In the genomic region with DNA sequence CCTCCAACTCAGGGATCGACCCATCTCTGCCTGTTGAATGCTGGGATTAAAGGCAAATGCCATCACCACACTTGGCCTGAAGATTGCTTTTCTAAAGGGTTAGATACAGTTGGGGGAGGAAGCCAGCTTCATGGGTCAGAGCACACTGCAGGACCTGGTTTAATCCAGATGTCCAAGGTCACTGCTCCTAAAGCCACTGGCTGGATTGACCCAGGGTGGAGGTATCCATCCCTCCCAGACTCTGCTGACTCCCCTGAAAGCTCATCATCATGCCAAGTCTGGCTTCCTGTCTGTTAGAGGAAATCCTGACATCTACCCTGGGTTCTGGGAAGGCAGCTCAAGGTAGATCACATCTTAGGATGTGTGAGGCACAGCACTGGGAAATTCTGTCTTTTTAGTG, we compare ENCODE assay signal across 29 mouse cellular contexts. TPM values are rescaled to one million over a fixed set of nuclear protein-coding genes. Genes with fewer than 3 reads are reported as not detected.
"Had no signal": no experiment of that assay in that cellular context is flagged by ENCODE, and none has a peak within 500 bp of the region (broad histone marks: within the 10 kb centered on the region; RNA-seq: fewer than 3 reads in every experiment).

No protein-coding gene starts in this region.

- H3K4me1 ChIP-seq: embryonic facial prominence, embryonic 12.5 days; embryonic facial prominence, embryonic 13.5 days had no signal

- H3K4me2 ChIP-seq: embryonic facial prominence, embryonic 12.5 days; embryonic facial prominence, embryonic 13.5 days; embryonic facial prominence, embryonic 15.5 days; forebrain, embryonic 12.5 days; forebrain, embryonic 13.5 days; forebrain, embryonic 15.5 days had no signal

- H3K27ac ChIP-seq: embryonic facial prominence, embryonic 10.5 days; embryonic facial prominence, embryonic 12.5 days; embryonic facial prominence, embryonic 13.5 days; embryonic facial prominence, embryonic 15.5 days; forebrain, embryonic 10.5 days; forebrain, embryonic 12.5 days; forebrain, embryonic 13.5 days; forebrain, embryonic 15.5 days; heart, adult 2 months had no signal

- H3K27me3 ChIP-seq: embryonic facial prominence, embryonic 12.5 days; embryonic facial prominence, embryonic 13.5 days; embryonic facial prominence, embryonic 15.5 days; forebrain, embryonic 12.5 days; forebrain, embryonic 15.5 days had no signal

- ATAC-seq: forebrain, embryonic 13.5 days; forebrain, embryonic 14.5 days; forebrain, embryonic 15.5 days; forebrain, embryonic 16.5 days; forebrain, postnatal 0 days had no signal

- H3K9ac ChIP-seq: embryonic facial prominence, embryonic 12.5 days; embryonic facial prominence, embryonic 13.5 days; embryonic facial prominence, embryonic 15.5 days; forebrain, embryonic 12.5 days; forebrain, embryonic 13.5 days; forebrain, embryonic 15.5 days; forebrain, postnatal 0 days had no signal

- H3K9me3 ChIP-seq: embryonic facial prominence, embryonic 10.5 days; embryonic facial prominence, embryonic 12.5 days; embryonic facial prominence, embryonic 13.5 days; embryonic facial prominence, embryonic 15.5 days; forebrain, embryonic 10.5 days; forebrain, embryonic 12.5 days; forebrain, embryonic 13.5 days; forebrain, embryonic 15.5 days had no signal

- DNase-seq: cerebellum, adult 2 months; cerebellum, adult 8-10 months; cerebellum, adult 9-10 months; cerebellum, adult 9-11 months; cerebellum, postnatal 10 days; cerebellum, postnatal 14 days; cerebellum, postnatal 25 days; cerebellum, postnatal 36 days; embryo, embryonic 11 days; forebrain, postnatal 0 days; gastrocnemius, adult 2 months; gastrocnemius, postnatal 10 days; gastrocnemius, postnatal 14 days; gastrocnemius, postnatal 25 days; gastrocnemius, postnatal 36 days; heart, adult 11 months; heart, adult 2 months had no signal

- H3K4me3 ChIP-seq: embryonic facial prominence, embryonic 10.5 days; embryonic facial prominence, embryonic 12.5 days; embryonic facial prominence, embryonic 13.5 days; embryonic facial prominence, embryonic 15.5 days; erythroblast, embryonic 14.5 days; forebrain, embryonic 10.5 days; forebrain, embryonic 12.5 days; forebrain, embryonic 13.5 days; forebrain, embryonic 15.5 days; gastrocnemius, adult 2 months; heart, adult 2 months had no signal

- H3K36me3 ChIP-seq: embryonic facial prominence, embryonic 10.5 days; embryonic facial prominence, embryonic 12.5 days; embryonic facial prominence, embryonic 13.5 days; embryonic facial prominence, embryonic 15.5 days; forebrain, embryonic 10.5 days; forebrain, embryonic 12.5 days; forebrain, embryonic 15.5 days had no signal

RNA-seq across cellular contexts. Expression of gene Xirp1, which starts 24.6 kb away (rescaled TPM):
- polyA plus RNA-seq: erythroblast, embryonic 14.5 days; forebrain, embryonic 10.5 days; forebrain, embryonic 11.5 days; forebrain, embryonic 13.5 days; forebrain, embryonic 14.5 days; forebrain, embryonic 15.5 days; forebrain, embryonic 16.5 days; forebrain, postnatal 0 days had no signal
